7 mouse cellular contexts compared by ENCODE assay signal in genomic region chr1:58713081-58713892, GRCm38 (mm10). TPM values are rescaled to one million over a fixed set of nuclear protein-coding genes. Genes with fewer than 3 reads are reported as not detected.
DNase-seq lines count a peak whose midpoint lies in the region; ATAC-seq and TF ChIP-seq lines count a peak whose summit lies in the region.

No protein-coding gene starts in this region.

- peak overlapping the region; percentile 73 for H3K4me2 ChIP-seq in hindbrain, postnatal 0 days (ENCODE audit: low read depth, low read length)
- peak overlapping the region; percentile 59 for H3K4me2 ChIP-seq in limb, embryonic 11.5 days (ENCODE audit: low read depth, severe bottlenecking)

- H3K4me3 ChIP-seq in hindbrain, postnatal 0 days (ENCODE audit: low read length): peak overlapping the region; percentile 60
- H3K4me3 ChIP-seq in limb, embryonic 11.5 days (ENCODE audit: low read depth, low read length): peak overlapping the region; percentile 67
- peak overlapping the region; percentile 73 for H3K4me3 ChIP-seq in midbrain, embryonic 10.5 days

- peak overlapping the region; percentile 94 for H3K27ac ChIP-seq in hindbrain, postnatal 0 days
- H3K27ac ChIP-seq in limb, embryonic 11.5 days (replicated peaks; ENCODE audit: low read depth, low read length): peak overlapping the region; percentile 84
- peak overlapping the region; percentile 96 for H3K27ac ChIP-seq in midbrain, embryonic 10.5 days (replicated peaks)

- no peaks in the 10 kb centered on the region for H3K9me3 ChIP-seq in hindbrain, postnatal 0 days (ENCODE audit: low read length)
- H3K9me3 ChIP-seq in limb, embryonic 11.5 days (ENCODE audit: control insufficient read depth, low read length): no peaks in the 10 kb centered on the region
- 0 out of 2 replicates have a peak, but pooled peaks cover 1% of the 10 kb centered on the region for H3K9me3 ChIP-seq in midbrain, embryonic 10.5 days (replicated peaks)

- intact Hi-C loops in gastrocnemius, postnatal 14 days (cut with DNase I; ENCODE audit: low total_unique reads): no loop called here

- H3K9ac ChIP-seq in hindbrain, postnatal 0 days (replicated peaks; ENCODE audit: low read length): peak overlapping the region; percentile 70
- peak overlapping the region; percentile 78 for H3K9ac ChIP-seq in limb, embryonic 11.5 days (ENCODE audit: low read length)

- no peaks in the 10 kb centered on the region for H3K36me3 ChIP-seq in hindbrain, postnatal 0 days (ENCODE audit: insufficient read depth, low read length)
- H3K36me3 ChIP-seq in limb, embryonic 11.5 days (ENCODE audit: control insufficient read depth, insufficient read depth, low read length): no peaks in the 10 kb centered on the region; the same call in 1 of the 2 replicates
- peaks cover 31% of the 10 kb centered on the region for H3K36me3 ChIP-seq in midbrain, embryonic 10.5 days

- 7% methylated on average over 31 of the region's 31 CpGs for WGBS in hindbrain, postnatal 0 days
- WGBS in limb, embryonic 11.5 days: 3% methylated on average over 31 of the region's 31 CpGs
- WGBS in midbrain, embryonic 10.5 days: 5% methylated on average over 31 of the region's 31 CpGs

- ATAC-seq in hindbrain, postnatal 0 days: peak; percentile 55
- ATAC-seq in limb, embryonic 11.5 days (ENCODE audit: insufficient number of reproducible peaks, low FRiP score, low TSS enrichment, low read depth): peak; percentile 26; the same call in 1 of the 2 replicates

- no peaks in the 10 kb centered on the region for H3K4me1 ChIP-seq in hindbrain, postnatal 0 days (ENCODE audit: insufficient read depth, low read length)
- H3K4me1 ChIP-seq in limb, embryonic 11.5 days (ENCODE audit: control insufficient read depth, insufficient read depth, low read length): 0 out of 2 replicates have a peak, but pooled peaks cover 2% of the 10 kb centered on the region
- peaks cover 29% of the 10 kb centered on the region for H3K4me1 ChIP-seq in midbrain, embryonic 10.5 days

- H3K27me3 ChIP-seq in hindbrain, postnatal 0 days (ENCODE audit: insufficient read depth, low read length): no peaks in the 10 kb centered on the region
- H3K27me3 ChIP-seq in limb, embryonic 11.5 days (ENCODE audit: control insufficient read depth, insufficient read depth, low read length): no peaks in the 10 kb centered on the region
- H3K27me3 ChIP-seq in midbrain, embryonic 10.5 days (ENCODE audit: low read depth, poor library complexity, severe bottlenecking): no peaks in the 10 kb centered on the region

- TF ChIP-seq CTCF in hindbrain, postnatal 0 days (IDR thresholded peaks at IDR 0.05; ENCODE audit: low read depth): peak; percentile 40

- DNase-seq in adrenal gland, adult 8-10 months: peak; percentile 69
- DNase-seq in cerebellum, postnatal 36 days: peak; percentile 52 to 67
- peak; percentile 67 for DNase-seq in gastrocnemius, postnatal 14 days
- DNase-seq in hindbrain, postnatal 0 days (ENCODE audit: low spot score): peak; percentile 84
- DNase-seq in limb, embryonic 11.5 days (ENCODE audit: low spot score): peak; percentile 70
- peak; percentile 62 for DNase-seq in midbrain, embryonic 10.5 days (ENCODE audit: low spot score)
- peak; percentile 37 for DNase-seq in right cerebral cortex, postnatal 4 days

RNA-seq across cellular contexts. Expression of gene Cflar, which starts 2.0 kb away (rescaled TPM):
- total RNA-seq in adrenal gland, adult 8-10 months (2022): 100 to 1,000 TPM; 108 to 144 (median 125) TPM
- total RNA-seq in gastrocnemius, postnatal 14 days (2021): 10 to 100 TPM; 32.9 to 43.5 TPM
- total RNA-seq in hindbrain, postnatal 0 days (2014; rRNA removed): 17.6 and 24.4 TPM in 2 replicates
- 22.4 and 22.5 TPM in 2 replicates for polyA plus RNA-seq in hindbrain, postnatal 0 days (2015; fragmentation: Nextera tagmentation; extraction: Ambion mirVana)
- 25.6 and 27.4 TPM in 2 replicates for polyA plus RNA-seq in limb, embryonic 11.5 days (2014; fragmentation: Nextera tagmentation; extraction: Ambion mirVana)
- 24.5 and 28.7 TPM in 2 replicates for polyA plus RNA-seq in midbrain, embryonic 10.5 days (2016; fragmentation: Nextera tagmentation; extraction: Ambion mirVana)

RNA-seq across cellular contexts. Expression of gene Als2cr12, which starts 17.5 kb away (rescaled TPM):
- total RNA-seq in adrenal gland, adult 8-10 months (2022): 1 to 10 TPM in 1 of 4 experiments, under 1 TPM in 3; 0.17 to 1.0 (median 0.76) TPM
- not detected for total RNA-seq in gastrocnemius, postnatal 14 days (2021)
- not detected in 2 replicates for total RNA-seq in hindbrain, postnatal 0 days (2014; rRNA removed)
- polyA plus RNA-seq in hindbrain, postnatal 0 days (2015; fragmentation: Nextera tagmentation; extraction: Ambion mirVana): 0.08 TPM in 1 of 2 replicates, not detected in the other
- polyA plus RNA-seq in limb, embryonic 11.5 days (2014; fragmentation: Nextera tagmentation; extraction: Ambion mirVana): not detected in 2 replicates
- polyA plus RNA-seq in midbrain, embryonic 10.5 days (2016; fragmentation: Nextera tagmentation; extraction: Ambion mirVana): not detected in 2 replicates

Comparison
In these comparisons a context has a peak if more than half of its experiments do, and no peak if none do; other contexts are left out.
1. Peak in every context shown above with its lines: DNase-seq, ATAC-seq, H3K4me3 ChIP-seq and H3K27ac ChIP-seq.